Mouse (Mus musculus) limb, embryonic 14.5 days (tissue): ENCODE data around the gene Ehmt2. TPM values are rescaled to one million over a fixed set of nuclear protein-coding genes. Genes with fewer than 3 reads are reported as not detected.
"Not testable (repeated sequence)": the region's sequence is repeated elsewhere in the genome, so short reads cannot be mapped to it uniquely, and the experiment has no call there.

ENCODE experiments used
- ATAC-seq: fragments of 200-750 bp; cut with Nextera tagmentation; 2 replicates; pipeline ENCODE4 v1.8.0; 2017; ENCODE audit warnings: low read depth, moderate number of reproducible peaks, moderate TSS enrichment; ENCODE audit not compliant: low FRiP score
- DNase-seq: peaks from one replicate; pipeline ENCODE4 v3.0.0-alpha.2; 2015; ENCODE audit warnings: low spot score
- H3K27ac ChIP-seq: fragments of 300-500 bp; sonication (generic); replicated peaks from 2 replicates; pipeline ENCODE4 v1.5.1; 2014; ENCODE audit warnings: low read depth, mild to moderate bottlenecking, low read length, moderate library complexity, mixed read lengths
- H3K27me3 ChIP-seq: fragments of 300-500 bp; sonication (generic); 2 replicates; pipeline ENCODE4 v1.6.1; 2014; ENCODE audit warnings: low read length, mixed read lengths; ENCODE audit not compliant: control insufficient read depth, insufficient read depth
- H3K36me3 ChIP-seq: fragments of 300-500 bp; sonication (generic); 2 replicates; pipeline ENCODE4 v1.6.1; 2014; ENCODE audit warnings: mild to moderate bottlenecking, low read length, moderate library complexity, mixed read lengths; ENCODE audit not compliant: control insufficient read depth, insufficient read depth
- H3K4me1 ChIP-seq: fragments of 300-500 bp; sonication (generic); 2 replicates; pipeline ENCODE4 v1.6.1; 2014; ENCODE audit warnings: antibody characterized with exemption, low read length, mixed read lengths; ENCODE audit not compliant: control insufficient read depth, insufficient read depth
- H3K4me2 ChIP-seq: fragments of 300-500 bp; sonication (generic); replicated peaks from 2 replicates; pipeline ENCODE4 v1.6.1; 2014; ENCODE audit warnings: low read depth, mild to moderate bottlenecking, low read length, moderate library complexity; ENCODE audit not compliant: severe bottlenecking
- H3K4me3 ChIP-seq: fragments of 300-500 bp; sonication (generic); replicated peaks from 2 replicates; pipeline ENCODE4 v1.5.1; 2014; ENCODE audit warnings: low read length
- H3K9ac ChIP-seq: fragments of 300-500 bp; sonication (generic); 2 replicates; pipeline ENCODE4 v1.6.1; 2014; ENCODE audit warnings: mild to moderate bottlenecking, low read depth, low read length, moderate library complexity; ENCODE audit not compliant: severe bottlenecking
- H3K9me3 ChIP-seq: fragments of 300-500 bp; sonication (generic); 2 replicates; pipeline ENCODE4 v1.6.1; 2016; ENCODE audit warnings: low read length; ENCODE audit not compliant: control insufficient read depth
- POLR2A ChIP-seq: fragments of 200-500 bp; IDR thresholded peaks from 2 replicates; pipeline ENCODE4 v1.8.0; 2012; ENCODE audit warnings: inconsistent platforms, mild to moderate bottlenecking, moderate library complexity, borderline replicate concordance; ENCODE audit not compliant: insufficient read depth, insufficient read length; ENCODE audit errors: extremely low read depth
- WGBS: fragments of 180-500 bp; shearing (Covaris S2); extraction: QIAGEN DNeasy Blood & Tissue Kit; methylation state at CpG from one replicate; pipeline ENCODE4 v1.1.7; 2014; 5-methylcytosine and 5-hydroxymethylcytosine counted together
- polyA plus RNA-seq, 2 experiments: library from polyadenylated mRNA; depleted of rRNA in 1 of 2; stranded (reverse) in 1 of 2; unstranded in 1 of 2; fragments of >200 nt; fragmentation: Nextera tagmentation in 1 of 2; extraction: Ambion mirVana in 1 of 2; gene quantifications; 2 replicates each; pipeline versions ENCODE4 v1.2.1 to v1.2.3; 2012 to 2014

Gene Ehmt2
- polyA plus RNA-seq, 2 experiments = 72.8 to 232 TPM

- Histone ChIP-seq H3K27ac (no peak overlapping the region), H3K4me3 (0 out of 2 replicates have a peak overlapping the region, but pooled peaks have one; percentile 2), H3K36me3 (peaks cover 9% of the 10 kb centered on the region), H3K9me3 (no peaks in the 10 kb centered on the region), H3K4me2 (no peak overlapping the region), H3K27me3 (no peaks in the 10 kb centered on the region), H3K4me1 (peaks cover 30% of the 10 kb centered on the region), H3K9ac (no peak overlapping the region)
- ATAC-seq (no peak), DNase-seq (no peak)
- TF ChIP-seq POLR2A = no peak
- 86% methylated on average over 17 of the region's 17 CpGs for WGBS
Observed at GRCm38 (mm10) chr17:34896366-34896765, 1.9 kb upstream of the Ehmt2 start.

GRCm38 (mm10) chr17:34897373-34898159 is 703 bp upstream of the Ehmt2 start:
- Histone ChIP-seq H3K9ac (peak overlapping the region; percentile 91), H3K36me3 (peaks cover 19% of the 10 kb centered on the region), H3K4me3 (peak overlapping the region; percentile 87), H3K4me1 (peaks cover 30% of the 10 kb centered on the region), H3K9me3 (no peaks in the 10 kb centered on the region), H3K27me3 (no peaks in the 10 kb centered on the region), H3K4me2 (peak overlapping the region; percentile 84), H3K27ac (peak overlapping the region; percentile 94)
- no peak for TF ChIP-seq POLR2A
- DNase-seq (peak; percentile 85), ATAC-seq (no peak)
- whole genome bisulfite sequencing = 22% methylated on average over 10 of the region's 10 CpGs

- no peak for TF ChIP-seq POLR2A
- DNase-seq (peak; percentile 61), ATAC-seq (peak; percentile 34)
- WGBS = 1% methylated on average over 10 of the region's 47 CpGs
- Histone ChIP-seq H3K9ac (peak overlapping the region; percentile 91), H3K9me3 (no peaks in the 10 kb centered on the region), H3K4me1 (peaks cover 29% of the 10 kb centered on the region), H3K27me3 (no peaks in the 10 kb centered on the region), H3K36me3 (peaks cover 30% of the 10 kb centered on the region), H3K27ac (peak overlapping the region; percentile 94), H3K4me2 (peak overlapping the region; percentile 84), H3K4me3 (peak overlapping the region; percentile 87)
Observed at GRCm38 (mm10) chr17:34898706-34899052, 410 bp downstream of the Ehmt2 start.

DNA sequence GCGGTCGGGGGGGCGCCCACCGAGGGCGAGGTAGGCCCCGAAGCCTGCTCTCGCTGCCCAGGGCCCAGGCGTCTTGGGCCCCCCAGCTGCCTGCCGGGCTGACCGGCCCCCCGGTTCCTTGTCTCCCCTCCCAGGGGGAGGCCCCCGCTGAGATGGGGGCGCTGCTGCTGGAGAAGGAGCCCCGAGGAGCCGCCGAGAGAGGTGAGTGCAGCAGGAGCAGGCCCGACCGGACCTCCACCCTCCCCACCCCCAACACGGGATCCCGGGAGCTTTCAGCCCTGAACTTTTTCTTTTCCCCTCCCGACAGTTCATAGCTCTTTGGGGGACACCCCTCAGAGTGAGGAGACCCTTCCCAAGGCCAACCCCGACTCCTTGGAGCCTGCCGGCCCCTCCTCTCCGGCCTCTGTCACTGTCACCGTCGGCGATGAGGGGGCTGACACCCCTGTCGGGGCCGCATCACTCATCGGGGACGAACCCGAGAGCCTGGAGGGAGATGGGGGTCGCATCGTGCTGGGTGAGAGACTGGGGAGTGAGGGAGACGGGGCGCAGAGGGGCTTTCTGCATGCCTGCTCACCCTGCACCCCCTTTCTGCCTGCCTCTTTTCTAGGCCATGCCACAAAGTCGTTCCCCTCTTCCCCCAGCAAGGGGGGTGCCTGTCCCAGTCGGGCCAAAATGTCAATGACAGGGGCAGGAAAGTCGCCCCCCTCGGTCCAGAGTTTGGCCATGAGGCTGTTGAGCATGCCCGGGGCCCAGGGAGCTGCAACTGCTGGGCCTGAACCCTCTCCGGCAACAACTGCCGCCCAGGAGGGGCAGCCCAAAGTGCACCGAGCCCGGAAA is 1.0 kb downstream of the Ehmt2 start:
- peak overlapping the region; percentile 91 for H3K9ac ChIP-seq
- WGBS = 2% methylated on average over 26 of the region's 45 CpGs
- DNase-seq = no peak
- peaks cover 34% of the 10 kb centered on the region for H3K36me3 ChIP-seq
- no peak for TF ChIP-seq POLR2A
- no peaks in the 10 kb centered on the region for H3K9me3 ChIP-seq
- H3K4me3 ChIP-seq = peak overlapping the region; percentile 87
- H3K4me2 ChIP-seq = peak overlapping the region; percentile 84
- H3K27ac ChIP-seq = peak overlapping the region; percentile 94
- no peaks in the 10 kb centered on the region for H3K27me3 ChIP-seq
- peaks cover 27% of the 10 kb centered on the region for H3K4me1 ChIP-seq
- no peak for ATAC-seq

- Histone ChIP-seq H3K27me3 (no peaks in the 10 kb centered on the region), H3K27ac (peak overlapping the region; percentile 94; the same call in 1 of the 2 replicates), H3K9ac (peak overlapping the region; percentile 91), H3K4me1 (peaks cover 27% of the 10 kb centered on the region), H3K4me3 (peak overlapping the region; percentile 87), H3K36me3 (peaks cover 40% of the 10 kb centered on the region), H3K9me3 (no peaks in the 10 kb centered on the region), H3K4me2 (peak overlapping the region; percentile 84)
- no peak for DNase-seq
- no peak for TF ChIP-seq POLR2A
- ATAC-seq = no peak
- 3% methylated on average over 5 of the region's 5 CpGs for WGBS
Observed at GRCm38 (mm10) chr17:34899890-34900243, 1.6 kb downstream of the Ehmt2 start.

DNA sequence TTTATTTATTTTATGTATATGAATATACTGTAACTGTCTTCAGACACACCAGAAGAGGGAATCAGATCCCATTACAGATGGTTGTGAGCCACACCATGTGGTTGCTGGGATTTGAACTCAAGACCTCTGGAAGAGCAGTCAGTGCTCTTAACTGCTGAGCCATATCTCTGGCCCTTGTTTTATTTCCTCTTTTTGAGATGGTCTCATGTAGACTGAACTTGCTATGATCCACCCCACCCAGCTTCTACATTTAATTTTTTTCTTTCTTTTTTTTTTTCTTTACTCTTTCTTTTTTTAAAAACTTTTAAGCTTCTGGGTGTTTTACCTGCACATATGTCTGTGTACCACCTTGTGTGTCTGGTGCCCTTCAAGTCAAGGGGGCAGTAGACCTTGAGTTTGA is 2.6 kb downstream of the Ehmt2 start:
- H3K4me2 ChIP-seq, H3K27me3 ChIP-seq, H3K27ac ChIP-seq, DNase-seq, H3K4me3 ChIP-seq, H3K9ac ChIP-seq, ATAC-seq, H3K9me3 ChIP-seq: not testable (repeated sequence)
- Histone ChIP-seq H3K36me3 (peaks cover 50% of the 10 kb centered on the region), H3K4me1 (peaks cover 18% of the 10 kb centered on the region)

GRCm38 (mm10) chr17:34901948-34902347 is 3.7 kb downstream of the Ehmt2 start:
- not testable (repeated sequence) for H3K27ac ChIP-seq, ATAC-seq, H3K9ac ChIP-seq, H3K27me3 ChIP-seq, H3K4me3 ChIP-seq, H3K4me2 ChIP-seq, H3K4me1 ChIP-seq, DNase-seq, H3K9me3 ChIP-seq
- WGBS = 88% methylated on average over 9 of the region's 10 CpGs
- H3K36me3 ChIP-seq = peaks cover 54% of the 10 kb centered on the region
